Mouse (Mus musculus): ENCODE data around the gene Gm14085.
"Not testable (repeated sequence)": the region's sequence is repeated elsewhere in the genome, so short reads cannot be mapped to it uniquely, and the experiment has no call there.

DNA sequence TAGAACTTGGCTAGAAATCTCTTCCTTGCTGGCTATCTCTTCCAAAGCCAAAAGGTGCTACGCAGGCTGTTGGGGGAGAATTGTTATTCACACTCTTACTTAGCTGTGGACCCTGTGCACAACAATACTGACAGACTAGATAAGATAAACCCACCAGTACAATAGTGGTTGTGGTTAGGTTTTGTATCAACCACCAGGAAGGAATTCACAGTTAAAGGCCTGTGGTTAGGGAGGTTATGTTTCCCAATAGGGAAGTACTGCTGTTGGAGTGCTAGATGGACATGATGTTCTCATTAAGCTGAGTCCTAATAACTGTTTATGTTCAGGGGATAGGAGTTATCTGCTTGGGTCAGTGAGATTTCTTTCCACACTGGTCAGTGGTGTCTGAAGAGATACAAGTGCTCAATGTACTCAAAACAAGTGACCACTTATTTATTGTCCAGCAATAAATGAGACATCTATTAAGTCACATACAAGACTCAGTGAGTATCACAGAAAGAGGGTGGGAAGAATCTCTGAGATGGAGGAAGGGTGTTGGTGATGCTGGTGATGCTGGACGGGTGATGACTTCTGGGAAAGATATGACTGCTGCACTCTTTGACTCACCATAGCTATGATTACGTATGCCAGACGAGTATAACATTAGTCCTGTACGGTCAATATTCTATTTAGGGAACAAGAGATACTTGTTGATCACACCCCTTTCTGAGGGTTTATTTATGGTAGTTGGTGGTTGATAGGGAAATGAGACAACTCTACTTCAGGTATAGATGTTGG, 45.8 kb upstream of the Gm14085 start:
- not testable (repeated sequence) for TF ChIP-seq CTCF (IDR thresholded peaks at IDR 0.05; ENCODE audit: borderline replicate concordance, control insufficient read depth, extremely low read depth, insufficient read depth, low read length, poor library complexity); POLR2A (IDR thresholded peaks at IDR 0.05; ENCODE audit: control insufficient read depth, extremely low read depth, insufficient read depth, low read length, poor library complexity)
